Mouse (Mus musculus) kidney, postnatal 14 days (tissue): ENCODE results near the gene Trir.

ENCODE experiments used
- DNase-seq: peaks from one replicate; pipeline ENCODE4 v3.0.0; 2022; ENCODE audit warnings: mixed read lengths

Trir gene

GRCm38 (mm10) chr8:85037366-85037680 lies 10.7 kb downstream of the Trir start:
- DNase-seq = no peak

- peak; percentile 57 for DNase-seq
Measured at GRCm38 (mm10) chr8:85037681-85038531, 11.3 kb downstream of the Trir start.

GRCm38 (mm10) chr8:85043619-85044018 lies 17.0 kb downstream of the Trir start:
- no peak for DNase-seq

- no peak for DNase-seq
Measured at GRCm38 (mm10) chr8:85057367-85057766, 30.7 kb downstream of the Trir start.

GRCm38 (mm10) chr8:85059879-85060616 lies 33.4 kb downstream of the Trir start, which contains the start of gene Fbxw9:
Fbxw9 (plus strand) TSS chr8:85060055.
- peak; percentile 93 for DNase-seq

GRCm38 (mm10) chr8:85062603-85063002 lies 36.0 kb downstream of the Trir start:
- DNase-seq = no peak

GRCm38 (mm10) chr8:85065213-85065612 lies 38.6 kb downstream of the Trir start:
- DNase-seq = peak; percentile 85

GRCm38 (mm10) chr8:85067155-85067554 lies 40.5 kb downstream of the Trir start:
- no peak for DNase-seq

- no peak for DNase-seq
Measured at GRCm38 (mm10) chr8:85067982-85068381, 41.4 kb downstream of the Trir start, which contains the start of gene Gm5741. Gm5741 (minus strand) TSS chr8:85067982.

- peak; percentile 53 for DNase-seq
Measured at GRCm38 (mm10) chr8:85071041-85071440, 44.4 kb downstream of the Trir start.

GRCm38 (mm10) chr8:85071514-85072281 lies 45.1 kb downstream of the Trir start, which contains the start of gene Dhps:
Dhps (plus strand) TSS chr8:85071757.
- DNase-seq = peak; percentile 94

- no peak for DNase-seq
Measured at GRCm38 (mm10) chr8:85072364-85072929, 45.8 kb downstream of the Trir start.

- no peak for DNase-seq
Measured at GRCm38 (mm10) chr8:85073041-85073612, 46.5 kb downstream of the Trir start.

GRCm38 (mm10) chr8:85074167-85074566 lies 47.5 kb downstream of the Trir start:
- DNase-seq = no peak

- no peak for DNase-seq
Measured at GRCm38 (mm10) chr8:85074617-85075016, 48.0 kb downstream of the Trir start.

- DNase-seq = peak; percentile 53
Measured at GRCm38 (mm10) chr8:85076001-85076400, 49.4 kb downstream of the Trir start.

GRCm38 (mm10) chr8:85076993-85077392 lies 50.4 kb downstream of the Trir start:
- DNase-seq = peak; percentile 86
